Mouse (Mus musculus) ovary, adult 18-20 months (tissue): ENCODE measurements around the gene Cd6.

ENCODE experiments used
- DNase-seq: peaks from one replicate; pipeline ENCODE4 v3.0.0; 2022; ENCODE audit warnings: low spot score, mixed read lengths

Gene Cd6

GRCm38 (mm10) chr19:10829436-10830175, at the start of gene Cd6:
Gene Cd6, minus strand, starts transcription at chr19:10830058.
- no peak for DNase-seq

- DNase-seq, result no peak
Measured at GRCm38 (mm10) chr19:10878201-10878837, 48.5 kb upstream of the Cd6 start.

GRCm38 (mm10) chr19:10871328-10871961, 41.6 kb upstream of the Cd6 start:
- DNase-seq, result no peak

- peak; percentile 25 for DNase-seq
Measured at GRCm38 (mm10) chr19:10870676-10871075, 40.8 kb upstream of the Cd6 start.

GRCm38 (mm10) chr19:10869886-10870527, 40.1 kb upstream of the Cd6 start, which contains the start of gene Tmem132a:
Gene Tmem132a, minus strand, starts transcription at chr19:10869940.
- no peak for DNase-seq

- DNase-seq, result peak; percentile 62
Measured at GRCm38 (mm10) chr19:10869241-10869885, 39.5 kb upstream of the Cd6 start.

- no peak for DNase-seq
Measured at GRCm38 (mm10) chr19:10868623-10869141, 38.8 kb upstream of the Cd6 start.

GRCm38 (mm10) chr19:10867946-10868622, 38.2 kb upstream of the Cd6 start:
- no peak for DNase-seq

- DNase-seq, result no peak
Measured at GRCm38 (mm10) chr19:10866351-10866750, 36.5 kb upstream of the Cd6 start.

- DNase-seq, result no peak
Measured at GRCm38 (mm10) chr19:10860072-10860497, 30.2 kb upstream of the Cd6 start.

GRCm38 (mm10) chr19:10856520-10856919, 26.7 kb upstream of the Cd6 start:
- DNase-seq, result no peak

- DNase-seq, result no peak
Measured at GRCm38 (mm10) chr19:10855422-10855821, 25.6 kb upstream of the Cd6 start.

GRCm38 (mm10) chr19:10847311-10848087, 17.6 kb upstream of the Cd6 start:
- peak; percentile 51 for DNase-seq

GRCm38 (mm10) chr19:10846150-10846549, 16.3 kb upstream of the Cd6 start:
- no peak for DNase-seq

GRCm38 (mm10) chr19:10845454-10845853, 15.6 kb upstream of the Cd6 start:
- DNase-seq, result no peak

GRCm38 (mm10) chr19:10844206-10844605, 14.3 kb upstream of the Cd6 start:
- DNase-seq, result no peak

- no peak for DNase-seq
Measured at GRCm38 (mm10) chr19:10842914-10843313, 13.1 kb upstream of the Cd6 start.

GRCm38 (mm10) chr19:10841721-10842626, 12.1 kb upstream of the Cd6 start:
- DNase-seq, result no peak
